Mouse (Mus musculus) large intestine, adult 2 months (tissue): ENCODE measurements around the gene Dlg4. TPM values are rescaled to one million over a fixed set of nuclear protein-coding genes. Genes with fewer than 3 reads are reported as not detected.
A peak's percentile ranks its signal among the peaks of the same experiment; 100 is the strongest.

Experiments used
- DNase-seq: peaks from one replicate; pipeline ENCODE4 v3.0.0-alpha.2; 2012; ENCODE audit warnings: low read depth, low spot score
- WGBS: fragments of 180-500 bp; shearing (Covaris S2); methylation state at CpG from one replicate; pipeline ENCODE4 v1.1.7; 2018; 5-methylcytosine and 5-hydroxymethylcytosine counted together
- polyA plus RNA-seq: library from polyadenylated mRNA; depleted of rRNA; stranded (reverse); fragments of >200 nt; gene quantifications from 2 replicates; pipeline ENCODE4 v1.2.3, GENCODE M21; 2012; rRNA removed

The Dlg4 gene
- polyA plus RNA-seq = 5.1 and 5.9 TPM in 2 replicates

DNA sequence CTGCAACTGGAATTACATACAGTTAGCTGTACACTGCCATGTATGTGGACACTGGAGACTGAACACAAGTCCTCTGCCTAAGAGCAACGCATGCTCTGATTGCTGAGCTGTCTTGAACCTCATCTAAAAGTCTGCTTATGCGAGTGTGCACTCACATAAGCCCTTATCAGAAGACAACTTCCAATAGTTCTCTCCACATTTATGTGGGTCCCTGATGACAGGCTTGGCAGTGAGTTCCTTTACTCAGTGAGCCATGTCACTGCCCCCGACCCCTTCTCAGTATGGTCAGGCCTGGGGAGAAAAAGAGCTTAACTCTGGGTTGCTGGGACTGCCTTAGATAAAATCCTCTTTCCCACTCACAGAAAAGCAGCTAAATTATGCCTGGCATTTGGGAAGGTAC, at the start of gene Dlg4:
Gene Dlg4 (plus strand): TSS at position 274 of the 400 bp plus-strand sequence.
- no peak for DNase-seq
- WGBS = 85% methylated on average over 3 of the region's 3 CpGs

DNA sequence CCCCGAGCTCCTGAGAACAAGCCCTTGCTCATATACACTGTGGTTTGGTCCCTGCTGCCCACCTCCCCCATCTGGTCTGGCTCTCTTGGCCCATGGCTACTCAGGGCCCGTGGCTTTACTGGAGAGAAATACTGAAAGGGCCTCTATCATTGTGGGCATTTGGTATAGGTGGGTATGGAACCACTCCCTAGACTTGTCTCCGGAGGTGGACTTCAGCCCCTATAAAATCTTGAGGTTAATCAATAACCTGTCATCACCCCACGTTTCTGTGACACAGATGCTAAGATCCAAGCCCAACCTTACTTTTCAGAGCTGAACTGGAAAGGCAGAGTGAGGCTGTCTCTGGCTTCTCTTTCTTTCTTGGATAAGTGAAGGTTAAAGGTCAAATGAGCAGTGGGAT, 47.9 kb upstream of the Dlg4 start:
- WGBS = 30% methylated on average over 4 of the region's 4 CpGs
- DNase-seq = no peak

DNA sequence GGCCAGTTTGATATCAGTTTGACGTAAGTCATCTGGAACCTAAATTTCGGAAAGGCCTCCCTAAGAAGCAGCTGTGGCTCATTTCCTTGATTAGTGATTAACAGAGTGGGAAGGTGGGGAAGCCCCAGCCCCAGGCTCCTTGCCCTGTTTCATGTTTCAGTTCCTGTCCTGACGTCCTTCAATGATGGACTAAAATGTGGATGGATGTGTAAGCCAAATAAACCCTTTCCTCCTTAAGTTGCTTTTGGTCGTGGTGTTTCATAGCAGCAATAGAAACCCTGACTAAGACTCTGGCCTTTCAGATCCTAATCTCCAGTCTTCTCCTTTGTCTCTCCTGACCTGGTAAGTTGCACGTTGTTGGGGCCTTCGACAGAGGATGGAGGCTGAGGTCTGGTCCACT, 46.5 kb upstream of the Dlg4 start:
- DNase-seq = no peak
- WGBS = 31% methylated on average over 6 of the region's 6 CpGs

GRCm38 (mm10) chr11:69970775-69971174, 46.0 kb upstream of the Dlg4 start:
- 23% methylated on average over 3 of the region's 3 CpGs for WGBS
- no peak for DNase-seq

- WGBS = 91% methylated on average over 2 of the region's 2 CpGs
Observed at GRCm38 (mm10) chr11:69974907-69975306, 41.8 kb upstream of the Dlg4 start.

GRCm38 (mm10) chr11:69976271-69976670, 40.5 kb upstream of the Dlg4 start:
- WGBS = 88% methylated on average over 4 of the region's 4 CpGs

More at GRCm38 (mm10) chr11:69974907-69975306, 41.8 kb upstream of the Dlg4 start:
- DNase-seq = no peak

GRCm38 (mm10) chr11:69979827-69980195, 36.9 kb upstream of the Dlg4 start:
- under 1% methylated on average over 16 of the region's 16 CpGs for WGBS

More at GRCm38 (mm10) chr11:69976271-69976670, 40.5 kb upstream of the Dlg4 start:
- no peak for DNase-seq

GRCm38 (mm10) chr11:69980196-69981140, 36.3 kb upstream of the Dlg4 start:
- DNase-seq = peak; percentile 99
- WGBS = 2% methylated on average over 59 of the region's 60 CpGs

More at GRCm38 (mm10) chr11:69979827-69980195, 36.9 kb upstream of the Dlg4 start:
- DNase-seq = no peak

- WGBS = under 1% methylated on average over 43 of the region's 43 CpGs
- no peak for DNase-seq
Observed at GRCm38 (mm10) chr11:69981141-69981762, 35.5 kb upstream of the Dlg4 start, which contains the start of gene Ctdnep1. Gene Ctdnep1, plus strand, starts transcription at chr11:69981156.

DNA sequence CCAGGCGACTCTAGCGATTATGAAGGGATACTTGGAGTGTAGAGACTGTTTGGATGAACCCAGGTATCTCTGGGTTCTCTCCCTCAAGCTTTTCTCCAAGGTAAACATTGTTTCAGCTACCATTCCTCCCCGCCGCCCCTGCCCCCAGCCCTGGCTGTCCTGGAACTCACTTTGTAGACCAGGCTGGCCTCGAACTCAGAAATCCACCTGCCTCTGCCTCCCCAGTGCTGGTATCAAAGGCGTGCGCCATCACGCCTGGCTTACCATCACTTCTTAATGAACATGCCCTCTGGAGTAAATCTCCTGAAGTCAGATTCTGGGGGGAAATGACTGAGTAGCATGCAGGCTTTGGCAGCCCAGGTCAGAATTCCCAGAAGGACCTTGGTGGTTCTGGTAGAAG, 34.5 kb upstream of the Dlg4 start, which contains the start of gene Elp5:
Gene Elp5 (minus strand): TSS at position 293 of the 400 bp plus-strand sequence.
- DNase-seq = no peak
- 37% methylated on average over 8 of the region's 8 CpGs for WGBS

DNA sequence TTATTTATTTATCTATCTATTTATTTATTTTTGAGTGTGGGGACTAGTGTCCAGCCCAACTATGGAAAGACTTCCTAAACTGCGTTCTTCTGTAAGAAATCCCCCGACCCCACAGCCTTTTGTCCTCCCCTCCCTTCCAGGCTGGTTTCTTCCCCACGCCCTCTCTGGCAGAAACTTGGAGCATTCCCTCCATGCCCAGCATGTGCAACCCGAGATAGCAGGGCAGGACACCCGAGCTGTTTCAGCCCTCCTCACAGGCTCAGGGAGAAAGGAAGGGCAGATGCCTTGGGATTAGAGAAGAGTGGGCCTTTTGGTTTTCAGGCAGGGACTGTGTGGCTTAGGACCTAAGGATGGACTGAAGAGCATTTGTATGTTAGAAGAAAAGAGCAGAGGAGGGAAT, 33.9 kb upstream of the Dlg4 start:
- WGBS = 20% methylated on average over 5 of the region's 5 CpGs
- DNase-seq = no peak

DNA sequence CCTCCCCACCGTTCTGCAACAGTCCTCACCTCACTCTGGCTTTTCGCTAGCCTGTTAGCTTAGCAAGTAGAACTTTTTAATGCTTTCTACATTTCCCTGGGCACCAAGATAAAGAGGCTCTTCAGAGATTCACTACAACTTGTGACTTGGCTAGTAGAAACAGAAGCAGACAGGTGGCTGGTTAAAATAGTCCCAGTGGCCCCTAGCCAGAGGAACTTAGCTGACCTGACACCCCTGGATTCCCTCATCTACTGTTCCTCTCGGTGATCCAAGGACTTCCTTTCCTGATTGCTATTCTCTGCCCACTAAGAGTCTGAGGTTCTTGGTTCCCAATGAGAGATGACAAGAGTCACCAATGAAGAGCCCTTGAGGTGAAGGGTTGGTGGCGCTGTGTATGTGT, 33.4 kb upstream of the Dlg4 start:
- 76% methylated on average over 4 of the region's 4 CpGs for WGBS
- no peak for DNase-seq

DNA sequence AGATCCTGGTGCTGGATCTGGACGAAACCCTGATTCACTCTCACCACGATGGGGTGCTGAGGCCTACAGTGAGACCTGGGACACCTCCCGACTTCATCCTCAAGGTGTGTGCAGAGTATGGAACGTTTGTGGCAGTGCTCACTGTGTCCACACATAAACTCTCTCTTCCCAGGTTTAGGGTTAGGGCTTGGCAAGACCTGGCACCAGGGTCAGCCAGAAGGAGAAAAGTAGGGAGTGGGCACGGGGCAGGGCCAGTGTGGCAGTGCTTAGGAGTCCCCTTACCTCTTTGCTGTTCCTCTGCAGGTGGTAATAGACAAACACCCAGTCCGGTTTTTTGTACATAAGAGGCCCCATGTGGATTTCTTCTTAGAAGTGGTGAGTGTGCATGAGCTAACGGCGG, 32.3 kb upstream of the Dlg4 start:
- DNase-seq = no peak
- 87% methylated on average over 8 of the region's 8 CpGs for WGBS

DNA sequence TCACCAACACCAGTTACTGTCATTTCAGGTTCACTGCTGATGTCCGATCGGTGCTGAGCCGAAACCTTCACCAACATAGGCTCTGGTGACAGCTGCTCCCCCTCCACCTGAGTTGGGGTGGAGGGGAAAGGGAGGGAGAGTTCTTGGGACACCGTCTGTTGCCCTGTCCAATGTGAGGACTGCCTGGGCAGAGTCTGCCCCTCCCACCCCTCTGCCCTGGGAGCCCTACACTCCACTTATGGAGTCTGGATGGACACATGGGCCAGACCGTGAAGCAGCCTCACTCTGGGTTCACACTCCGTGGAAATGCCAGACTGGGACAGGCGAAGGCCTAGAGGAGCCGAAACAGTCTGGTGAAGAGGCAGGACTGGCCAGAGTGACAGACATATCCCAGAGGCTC, 26.8 kb upstream of the Dlg4 start:
- WGBS = 90% methylated on average over 8 of the region's 8 CpGs
- DNase-seq = no peak

DNA sequence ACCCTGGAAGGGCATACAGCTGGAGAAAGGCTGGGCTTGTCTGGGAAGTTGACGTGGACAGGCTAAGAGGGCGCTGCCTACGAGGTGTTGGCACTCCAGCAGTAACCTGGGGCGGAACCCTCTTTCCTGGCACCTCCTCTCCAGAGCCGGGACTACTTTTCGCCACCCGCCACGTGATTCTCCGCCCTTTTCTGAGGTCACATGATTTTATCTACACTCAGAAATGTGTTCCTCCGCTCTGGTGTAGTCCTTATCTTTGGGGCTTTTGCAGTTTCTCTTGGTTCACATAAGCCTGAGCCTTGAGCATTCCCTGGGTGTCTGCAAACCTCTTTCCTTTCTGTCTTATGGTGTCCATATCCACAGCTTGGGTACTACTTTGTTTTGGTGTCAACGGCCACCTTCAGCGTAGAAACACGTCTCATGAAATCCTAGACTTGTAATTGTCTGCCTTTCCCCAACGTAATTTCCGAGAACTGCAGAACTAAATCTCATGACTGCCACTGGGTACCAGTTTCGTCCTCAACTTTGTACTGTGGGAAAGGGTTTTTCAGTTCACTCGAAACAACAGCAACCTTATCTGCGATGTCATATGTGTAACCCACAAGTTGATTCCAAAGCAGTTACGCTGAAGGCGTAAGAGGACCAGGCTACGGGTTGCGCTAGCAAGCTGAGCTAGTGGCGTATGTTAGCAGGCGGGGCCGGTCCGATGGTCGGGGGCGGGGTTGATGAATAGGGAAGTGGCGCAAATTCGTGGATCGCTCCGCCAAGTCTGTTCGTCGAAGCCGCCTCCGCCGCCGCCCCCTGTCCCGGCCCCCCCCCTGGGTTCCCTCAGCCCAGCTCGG, 25.7 kb upstream of the Dlg4 start, which contains the start of gene Gabarap:
Gene Gabarap (plus strand): TSS at position 294 of the 842 bp plus-strand sequence.
- peak; percentile 93 for DNase-seq
- 1% methylated on average over 40 of the region's 40 CpGs for WGBS

DNA sequence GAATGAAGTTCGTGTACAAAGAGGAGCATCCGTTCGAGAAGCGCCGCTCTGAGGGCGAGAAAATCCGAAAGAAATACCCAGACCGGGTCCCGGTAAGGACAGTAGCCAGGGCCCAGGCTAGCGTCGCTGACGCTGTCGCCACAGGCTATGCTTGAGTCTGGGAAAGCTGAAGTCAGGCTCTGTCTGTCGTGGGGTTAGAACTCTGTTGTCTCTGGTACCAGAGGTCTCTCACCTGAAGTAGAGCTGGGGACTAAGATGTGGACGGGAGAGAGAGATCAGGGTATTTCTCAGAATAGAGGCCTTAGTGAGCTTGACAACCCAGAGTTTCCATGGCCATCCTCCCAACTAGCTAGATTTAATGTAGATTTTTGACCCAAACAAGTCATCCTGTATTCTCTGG, 25.0 kb upstream of the Dlg4 start:
- WGBS = under 1% methylated on average over 15 of the region's 15 CpGs

DNA sequence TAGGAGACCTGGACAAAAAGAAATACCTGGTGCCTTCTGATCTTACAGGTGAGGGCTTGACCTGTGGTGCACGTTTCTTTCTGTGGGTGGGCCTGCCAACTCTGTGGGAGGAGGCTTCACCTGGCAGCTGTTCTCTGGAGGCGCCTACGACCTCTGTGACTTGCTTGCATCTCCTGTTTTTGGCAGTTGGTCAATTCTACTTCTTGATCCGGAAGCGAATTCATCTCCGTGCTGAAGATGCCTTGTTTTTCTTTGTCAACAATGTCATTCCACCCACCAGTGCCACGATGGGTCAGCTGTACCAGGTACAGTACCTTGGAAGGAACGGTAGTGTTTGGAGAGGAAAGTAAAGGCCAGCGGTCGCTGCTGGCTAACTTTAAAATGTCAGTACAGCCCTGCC, 24.3 kb upstream of the Dlg4 start:
- DNase-seq = no peak
- 30% methylated on average over 10 of the region's 10 CpGs for WGBS

More for the DNA sequence above, 25.0 kb upstream of the Dlg4 start:
- DNase-seq = no peak

GRCm38 (mm10) chr11:69992932-69993331, 23.8 kb upstream of the Dlg4 start:
- 76% methylated on average over 3 of the region's 3 CpGs for WGBS
- DNase-seq = no peak

- 80% methylated on average over 11 of the region's 11 CpGs for WGBS
- no peak for DNase-seq
Observed at GRCm38 (mm10) chr11:69994401-69995090, 22.2 kb upstream of the Dlg4 start.
